Comparison of ENCODE assay signal across 9 mouse cellular contexts in the genomic region with DNA sequence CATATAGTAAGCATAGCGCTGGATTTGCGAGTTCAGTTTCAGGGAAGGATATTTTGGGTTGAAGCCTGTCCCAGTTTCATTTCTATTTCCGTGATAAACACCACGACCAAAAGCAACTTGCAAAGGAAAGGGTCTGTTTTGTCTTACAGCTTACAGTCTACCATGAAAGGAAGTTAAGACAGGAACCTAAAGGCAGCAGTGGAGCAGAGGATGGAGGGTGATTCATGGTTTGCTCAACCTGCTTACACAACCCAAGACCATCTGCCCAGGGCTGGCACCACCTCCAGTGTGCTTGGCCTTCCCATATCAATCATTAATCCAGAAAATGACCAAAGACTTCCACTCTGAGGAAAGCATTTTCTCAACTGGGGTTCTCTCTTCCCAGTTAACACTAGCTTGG.
DNase-seq lines count a peak whose midpoint lies in the region; ATAC-seq lines count a peak whose summit lies in the region.
"Had no signal": no experiment of that assay in that cellular context is flagged by ENCODE, and none has a peak within 500 bp of the region (broad histone marks: within the 10 kb centered on the region; RNA-seq: fewer than 3 reads in every experiment).

No protein-coding gene starts in this region.

- no peaks in the 10 kb centered on the region for H3K9me3 ChIP-seq in liver, embryonic 16.5 days (replicated peaks; ENCODE audit: control insufficient read depth, low read length)
- H3K9me3 ChIP-seq in heart, embryonic 12.5 days (replicated peaks): 0 out of 2 replicates have a peak, but pooled peaks cover 1% of the 10 kb centered on the region

- H3K36me3 ChIP-seq in liver, embryonic 16.5 days (ENCODE audit: control insufficient read depth, insufficient read depth): no peaks in the 10 kb centered on the region
- H3K36me3 ChIP-seq in heart, embryonic 12.5 days: no peaks in the 10 kb centered on the region

- peaks cover 35% of the 10 kb centered on the region for H3K4me1 ChIP-seq in liver, embryonic 16.5 days (ENCODE audit: control insufficient read depth, low read depth, low read length)
- no peaks in the 10 kb centered on the region for H3K4me1 ChIP-seq in heart, embryonic 12.5 days (replicated peaks)

- H3K4me3 ChIP-seq in liver, embryonic 16.5 days (ENCODE audit: low read depth, low read length): no peak overlapping the region
- no peak overlapping the region for H3K4me3 ChIP-seq in heart, embryonic 12.5 days

- no peaks in the 10 kb centered on the region for H3K27me3 ChIP-seq in liver, embryonic 16.5 days (ENCODE audit: control insufficient read depth, insufficient read depth, low read depth, low read length)
- H3K27me3 ChIP-seq in heart, embryonic 12.5 days (replicated peaks): no peaks in the 10 kb centered on the region

- H3K9ac ChIP-seq in liver, embryonic 16.5 days (ENCODE audit: low read depth, low read length): no peak overlapping the region
- H3K9ac ChIP-seq in heart, embryonic 12.5 days: no peak overlapping the region

- ATAC-seq in common myeloid progenitor, adult 5-6 weeks (replicated peaks; ENCODE audit: low read depth, poor library complexity, severe bottlenecking): peak; percentile 67
- ATAC-seq in liver, embryonic 16.5 days (ENCODE audit: low read depth): no peak
- ATAC-seq in CD4-positive, CD25-positive, alpha-beta regulatory T cell, adult 4 months: no peak
- ATAC-seq in heart, embryonic 12.5 days (ENCODE audit: insufficient number of reproducible peaks, low FRiP score): no peak

- H3K27ac ChIP-seq in liver, embryonic 16.5 days (ENCODE audit: low read length): peak overlapping the region; percentile 98
- H3K27ac ChIP-seq in heart, embryonic 12.5 days (ENCODE audit: poor library complexity, severe bottlenecking): no peak overlapping the region

- 76% methylated on average over 4 of the region's 4 CpGs for WGBS in liver, embryonic 16.5 days (ENCODE audit: insufficient replicate concordance)
- 72% methylated on average over 4 of the region's 4 CpGs for WGBS in heart, embryonic 12.5 days

- DNase-seq in right cerebral cortex, adult 2 months (ENCODE audit: low spot score in 2 of 2): peak; percentile 6 to 7
- DNase-seq in right cerebral cortex, postnatal 4 days: no peak
- DNase-seq in urinary bladder, postnatal 4 days (ENCODE audit: low spot score in 2 of 2): no peak
- DNase-seq: kidney, adult 9 months; thymus, postnatal 36 days had no signal

- H3K4me2 ChIP-seq in liver, embryonic 16.5 days (ENCODE audit: low read depth, low read length): peak overlapping the region; percentile 82; the same call in 1 of the 2 replicates
- no peak overlapping the region for H3K4me2 ChIP-seq in heart, embryonic 12.5 days

Comparison
In these comparisons a context has a peak if more than half of its experiments do, and no peak if none do; other contexts are left out.
1. DNase-seq: peak in right cerebral cortex, adult 2 months (2 of 2); none in right cerebral cortex, postnatal 4 days (single experiment) and urinary bladder, postnatal 4 days (0 of 2).